Mouse (Mus musculus) embryonic facial prominence, embryonic 10.5 days (tissue): ENCODE results near the gene Tmem240. TPM values are rescaled to one million over a fixed set of nuclear protein-coding genes. Genes with fewer than 3 reads are reported as not detected.
A peak's percentile ranks its signal among the peaks of the same experiment; 100 is the strongest.
"Not testable (repeated sequence)": the region's sequence is repeated elsewhere in the genome, so short reads cannot be mapped to it uniquely, and the experiment has no call there.

Source experiments
- DNase-seq: peaks from one replicate; pipeline ENCODE4 v3.0.0-alpha.2; 2017; ENCODE audit warnings: low spot score
- H3K27ac ChIP-seq: fragments of 300-500 bp; sonication (generic); replicated peaks from 2 replicates; pipeline ENCODE4 v1.5.1; 2016; ENCODE audit warnings: mild to moderate bottlenecking
- H3K27me3 ChIP-seq: fragments of 300-500 bp; sonication (generic); replicated peaks from 2 replicates; pipeline ENCODE4 v1.6.1; 2016; ENCODE audit warnings: low read depth, mild to moderate bottlenecking; ENCODE audit not compliant: poor library complexity, severe bottlenecking
- H3K36me3 ChIP-seq: fragments of 300-500 bp; sonication (generic); replicated peaks from 2 replicates; pipeline ENCODE4 v1.6.1; 2016; ENCODE audit warnings: mild to moderate bottlenecking, moderate library complexity
- H3K4me1 ChIP-seq: fragments of 300-500 bp; sonication (generic); 2 replicates; pipeline ENCODE4 v1.6.1; 2016
- H3K4me3 ChIP-seq: fragments of 300-500 bp; sonication (generic); 2 replicates; pipeline ENCODE4 v1.5.1; 2016; ENCODE audit warnings: mild to moderate bottlenecking, moderate library complexity
- H3K9me3 ChIP-seq: fragments of 300-500 bp; sonication (generic); 2 replicates; pipeline ENCODE4 v1.6.1; 2016; ENCODE audit warnings: mild to moderate bottlenecking
- WGBS: fragments of 180-500 bp; shearing (Covaris S2); methylation state at CpG from one replicate; pipeline ENCODE4 v1.1.7; 2016; 5-methylcytosine and 5-hydroxymethylcytosine counted together
- polyA plus RNA-seq: library from polyadenylated mRNA; unstranded; fragments of >200 nt; fragmentation: Nextera tagmentation; extraction: Ambion mirVana; gene quantifications from 2 replicates; pipeline ENCODE4 v1.2.1, GENCODE M21; 2016

Tmem240 gene
- 0.53 and 0.79 TPM in 2 replicates for polyA plus RNA-seq

- H3K27me3 ChIP-seq = no peaks in the 10 kb centered on the region
- peak; percentile 94 for DNase-seq
- H3K4me3 ChIP-seq = peak within 1 kb of the TSS; percentile 85
- WGBS = under 1% methylated on average over 35 of the region's 35 CpGs
- H3K4me1 ChIP-seq = peaks cover 43% of the 10 kb centered on the region
- H3K9me3 ChIP-seq = no peaks in the 10 kb centered on the region
- peaks cover 59% of the 10 kb centered on the region for H3K36me3 ChIP-seq
- H3K27ac ChIP-seq = peak within 1 kb of the TSS; percentile 94
Measured at GRCm38 (mm10) chr4:155734350-155734941, at the start of gene Tmem240. Gene Tmem240, plus strand, starts transcription at chr4:155734800.

GRCm38 (mm10) chr4:155687764-155688163 lies 46.8 kb upstream of the Tmem240 start:
- not testable (repeated sequence) for H3K36me3 ChIP-seq, H3K9me3 ChIP-seq, DNase-seq, H3K4me3 ChIP-seq, H3K4me1 ChIP-seq, H3K27me3 ChIP-seq, H3K27ac ChIP-seq
- 85% methylated on average over 4 of the region's 4 CpGs for WGBS

GRCm38 (mm10) chr4:155690571-155691375 lies 43.8 kb upstream of the Tmem240 start:
- 82% methylated on average over 12 of the region's 12 CpGs for WGBS

DNA sequence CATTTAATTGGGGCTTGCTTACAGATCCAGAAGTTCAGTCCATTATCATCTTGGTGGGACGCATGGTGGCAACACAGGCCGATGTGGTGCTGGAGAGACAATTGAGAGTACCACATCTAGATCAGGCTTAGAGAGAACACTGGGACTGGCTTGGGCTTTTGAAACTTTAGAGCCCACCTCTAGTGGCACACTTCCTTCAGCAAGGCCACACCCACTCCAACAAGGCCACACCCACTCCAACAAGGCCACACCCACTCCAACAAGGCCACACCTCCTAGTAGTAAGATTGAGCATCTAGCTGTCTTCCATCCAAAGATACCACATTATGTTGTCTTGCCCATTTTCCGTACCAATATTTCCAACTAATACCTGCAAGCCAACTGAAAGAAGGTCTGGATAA lies 42.2 kb upstream of the Tmem240 start:
- 97% methylated on average over 3 of the region's 3 CpGs for WGBS
- Histone ChIP-seq H3K36me3 (no peaks in the 10 kb centered on the region), H3K27ac (no peak overlapping the region), H3K9me3 (no peaks in the 10 kb centered on the region), H3K4me1 (peaks cover 29% of the 10 kb centered on the region), H3K4me3 (no peak overlapping the region), H3K27me3 (peaks cover 44% of the 10 kb centered on the region)
- DNase-seq = no peak

More at GRCm38 (mm10) chr4:155690571-155691375, 43.8 kb upstream of the Tmem240 start:
- Histone ChIP-seq H3K27ac (no peak overlapping the region), H3K9me3 (no peaks in the 10 kb centered on the region), H3K4me1 (peaks cover 19% of the 10 kb centered on the region), H3K27me3 (peaks cover 30% of the 10 kb centered on the region), H3K36me3 (no peaks in the 10 kb centered on the region), H3K4me3 (no peak overlapping the region)
- no peak for DNase-seq

- under 1% methylated on average over 47 of the region's 47 CpGs for WGBS
- Histone ChIP-seq H3K9me3 (no peaks in the 10 kb centered on the region), H3K4me3 (peak within 1 kb of the TSS; percentile 83), H3K4me1 (peaks cover 29% of the 10 kb centered on the region), H3K27ac (peak within 1 kb of the TSS; percentile 82), H3K36me3 (no peaks in the 10 kb centered on the region), H3K27me3 (peaks cover 44% of the 10 kb centered on the region)
- peak; percentile 81 for DNase-seq
Measured at GRCm38 (mm10) chr4:155694111-155694481, 40.5 kb upstream of the Tmem240 start, which contains the start of gene Fndc10. Gene Fndc10, plus strand, starts transcription at chr4:155694342.

DNA sequence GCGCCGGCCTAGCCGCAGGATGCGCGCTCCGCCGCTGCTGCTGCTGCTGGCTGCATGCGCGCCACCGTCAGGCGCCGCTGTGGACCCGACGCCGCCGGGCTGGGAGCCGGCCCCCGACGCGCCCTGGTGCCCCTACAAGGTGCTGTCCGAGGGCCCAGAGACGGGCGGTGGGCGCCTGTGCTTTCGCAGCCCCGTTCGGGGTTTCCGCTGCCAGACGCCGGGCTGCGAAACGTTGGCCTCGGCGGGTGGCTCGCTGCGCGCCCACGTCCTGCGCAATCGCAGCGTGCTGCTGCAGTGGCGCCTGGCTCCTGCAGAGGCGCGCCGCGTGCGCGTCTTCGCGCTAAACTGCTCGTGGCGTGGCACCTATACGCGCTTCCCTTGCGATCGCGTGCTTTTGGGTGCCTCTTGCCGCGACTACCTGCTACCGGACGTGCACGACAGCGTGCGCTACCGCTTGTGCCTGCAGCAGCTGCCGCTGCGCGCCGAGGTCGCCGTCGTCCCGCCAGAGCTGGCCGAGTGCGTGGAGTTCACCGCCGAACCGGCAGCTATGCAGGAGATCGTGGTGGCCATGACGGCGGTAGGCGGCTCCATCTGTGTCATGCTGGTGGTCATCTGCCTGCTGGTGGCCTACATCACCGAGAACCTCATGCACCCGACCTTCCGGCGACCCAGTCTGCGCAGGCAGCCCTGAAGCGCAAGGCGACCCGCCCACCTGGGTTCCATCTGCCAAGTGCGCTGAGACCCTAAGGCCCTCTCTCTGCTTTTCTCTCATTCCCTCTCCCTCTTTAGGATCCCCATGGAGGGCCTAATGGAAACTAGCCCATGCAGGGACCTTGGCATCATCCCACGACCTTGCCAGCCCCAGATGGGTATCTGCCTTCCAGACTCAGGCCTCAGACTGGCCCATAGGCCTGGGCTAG lies 39.9 kb upstream of the Tmem240 start:
- H3K4me1 ChIP-seq = peaks cover 29% of the 10 kb centered on the region
- peak; percentile 73 for DNase-seq
- no peaks in the 10 kb centered on the region for H3K9me3 ChIP-seq
- peaks cover 44% of the 10 kb centered on the region for H3K27me3 ChIP-seq
- H3K4me3 ChIP-seq = peak overlapping the region; percentile 83
- H3K27ac ChIP-seq = peak overlapping the region; percentile 82
- H3K36me3 ChIP-seq = no peaks in the 10 kb centered on the region
- WGBS = 2% methylated on average over 92 of the region's 92 CpGs

GRCm38 (mm10) chr4:155695531-155696062 lies 39.0 kb upstream of the Tmem240 start:
- Histone ChIP-seq H3K4me1 (peaks cover 29% of the 10 kb centered on the region), H3K27ac (no peak overlapping the region), H3K4me3 (peak overlapping the region; percentile 83), H3K27me3 (peaks cover 44% of the 10 kb centered on the region), H3K36me3 (no peaks in the 10 kb centered on the region), H3K9me3 (no peaks in the 10 kb centered on the region)
- DNase-seq = no peak
- WGBS = 75% methylated on average over 4 of the region's 4 CpGs

- Histone ChIP-seq H3K27ac (no peak overlapping the region), H3K36me3 (no peaks in the 10 kb centered on the region), H3K4me3 (no peak overlapping the region), H3K4me1 (peaks cover 29% of the 10 kb centered on the region), H3K27me3 (peaks cover 44% of the 10 kb centered on the region), H3K9me3 (no peaks in the 10 kb centered on the region)
- WGBS = 76% methylated on average over 16 of the region's 16 CpGs
- no peak for DNase-seq
Measured at GRCm38 (mm10) chr4:155696261-155697255, 38.0 kb upstream of the Tmem240 start.

DNA sequence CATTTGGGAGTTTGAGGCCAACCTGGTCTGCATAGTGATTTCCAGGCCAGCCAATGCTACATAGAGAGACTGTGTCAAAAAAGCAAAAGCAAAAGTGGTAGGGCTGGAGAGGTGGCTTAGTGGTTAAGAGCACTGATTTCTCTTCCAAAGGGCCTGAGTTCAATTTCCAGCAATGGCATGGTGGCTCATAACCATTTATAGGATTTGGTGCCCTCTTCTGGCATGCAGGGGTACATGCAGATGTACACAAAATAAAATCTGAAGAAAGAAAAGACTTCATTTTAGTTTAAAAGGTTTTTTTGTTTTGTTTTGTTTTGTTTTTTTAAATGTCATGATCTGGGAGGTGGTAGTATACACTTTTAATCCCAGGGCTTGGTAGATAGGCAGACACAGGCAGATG lies 34.2 kb upstream of the Tmem240 start:
- H3K27ac ChIP-seq = no peak overlapping the region
- peaks cover 21% of the 10 kb centered on the region for H3K4me1 ChIP-seq

GRCm38 (mm10) chr4:155703425-155703929 lies 31.1 kb upstream of the Tmem240 start:
- Histone ChIP-seq H3K36me3 (0 out of 2 replicates have a peak, but pooled peaks cover 4% of the 10 kb centered on the region), H3K4me3 (no peak overlapping the region), H3K4me1 (peaks cover 22% of the 10 kb centered on the region), H3K27ac (peak overlapping the region; percentile 93; the same call in 1 of the 2 replicates), H3K27me3 (no peaks in the 10 kb centered on the region), H3K9me3 (no peaks in the 10 kb centered on the region)
- 95% methylated on average over 4 of the region's 4 CpGs for WGBS
- DNase-seq = no peak

More for the DNA sequence above, 34.2 kb upstream of the Tmem240 start:
- no peaks in the 10 kb centered on the region for H3K9me3 ChIP-seq
- H3K36me3 ChIP-seq = no peaks in the 10 kb centered on the region
- peaks cover 17% of the 10 kb centered on the region for H3K27me3 ChIP-seq
- no peak for DNase-seq
- H3K4me3 ChIP-seq = no peak overlapping the region
